Mouse (Mus musculus): ENCODE measurements around the gene Bet1l. TPM values are rescaled to one million over a fixed set of nuclear protein-coding genes. Genes with fewer than 3 reads are reported as not detected.

The Bet1l gene
- 10 to 100 TPM; 42.8 to 60.4 TPM for polyA plus RNA-seq (2017; shearing (Covaris generic))

GRCm38 (mm10) chr7:140857550-140858505 lies at the start of gene Bet1l:
Gene Bet1l (minus strand): TSS chr7:140857577.
- ATAC-seq = peak; percentile 32

- no peak for ATAC-seq
These were observed 49.8 kb upstream of the Bet1l start for GRCm38 (mm10) chr7:140907131-140907530.

- no peak for ATAC-seq
These were observed 48.3 kb upstream of the Bet1l start for GRCm38 (mm10) chr7:140905642-140906081.

- peak; percentile 39 for ATAC-seq
These were observed 45.8 kb upstream of the Bet1l start for GRCm38 (mm10) chr7:140903212-140903611.

GRCm38 (mm10) chr7:140902036-140902875 lies 44.9 kb upstream of the Bet1l start:
- ATAC-seq = no peak

GRCm38 (mm10) chr7:140900220-140900619 lies 42.8 kb upstream of the Bet1l start, which contains the start of gene Cox8b:
Gene Cox8b (minus strand): TSS chr7:140900446.
- ATAC-seq = no peak

- no peak for ATAC-seq
These were observed 41.7 kb upstream of the Bet1l start for GRCm38 (mm10) chr7:140899121-140899520.

GRCm38 (mm10) chr7:140897863-140898262 lies 40.5 kb upstream of the Bet1l start:
- no peak for ATAC-seq

GRCm38 (mm10) chr7:140894611-140895010 lies 37.2 kb upstream of the Bet1l start:
- ATAC-seq = no peak

GRCm38 (mm10) chr7:140894031-140894430 lies 36.7 kb upstream of the Bet1l start:
- ATAC-seq = no peak

- ATAC-seq = peak; percentile 34
These were observed 33.3 kb upstream of the Bet1l start for GRCm38 (mm10) chr7:140890636-140891035.

- ATAC-seq = no peak
These were observed 25.1 kb upstream of the Bet1l start for GRCm38 (mm10) chr7:140882469-140882803.

GRCm38 (mm10) chr7:140881696-140882468 lies 24.5 kb upstream of the Bet1l start, which contains the start of the genes Psmd13 and Sirt3:
Gene Psmd13 (plus strand): TSS chr7:140881968.
Gene Sirt3 (minus strand): TSS chr7:140882309.
- ATAC-seq = peak; percentile 99

GRCm38 (mm10) chr7:140880865-140881515 lies 23.6 kb upstream of the Bet1l start:
- ATAC-seq = no peak

- no peak for ATAC-seq
These were observed 23.0 kb upstream of the Bet1l start for GRCm38 (mm10) chr7:140880419-140880818.

- ATAC-seq = no peak
These were observed 22.0 kb upstream of the Bet1l start for GRCm38 (mm10) chr7:140879355-140879754.

- ATAC-seq = no peak
These were observed 20.0 kb upstream of the Bet1l start for GRCm38 (mm10) chr7:140877364-140877763.

GRCm38 (mm10) chr7:140874224-140874623 lies 16.8 kb upstream of the Bet1l start:
- ATAC-seq = no peak

- ATAC-seq = no peak
These were observed 7.4 kb upstream of the Bet1l start for GRCm38 (mm10) chr7:140864761-140865160.

GRCm38 (mm10) chr7:140860728-140861127 lies 3.4 kb upstream of the Bet1l start:
- ATAC-seq = no peak

- ATAC-seq = no peak
These were observed 2.6 kb upstream of the Bet1l start for GRCm38 (mm10) chr7:140859997-140860396.

GRCm38 (mm10) chr7:140858746-140859145 lies 1.4 kb upstream of the Bet1l start:
- no peak for ATAC-seq

Data from CD4-positive, CD25-positive, alpha-beta regulatory T cell, adult 4 months (primary cell).